Mouse (Mus musculus) spleen, adult 2 months (tissue): Measurements from ENCODE around the gene Pgghg.

ENCODE experiments used
- CTCF ChIP-seq: fragments of 200-500 bp; IDR thresholded peaks from 2 replicates; pipeline ENCODE4 v1.5.1; 2011; ENCODE audit warnings: mild to moderate bottlenecking, inconsistent platforms; ENCODE audit not compliant: insufficient read depth, insufficient read length, insufficient replicate concordance; ENCODE audit errors: extremely low read depth
- POLR2A ChIP-seq: fragments of 200-500 bp; IDR thresholded peaks from 2 replicates; pipeline ENCODE4 v1.6.1; 2011; ENCODE audit warnings: low read depth, low read length, inconsistent platforms

DNA sequence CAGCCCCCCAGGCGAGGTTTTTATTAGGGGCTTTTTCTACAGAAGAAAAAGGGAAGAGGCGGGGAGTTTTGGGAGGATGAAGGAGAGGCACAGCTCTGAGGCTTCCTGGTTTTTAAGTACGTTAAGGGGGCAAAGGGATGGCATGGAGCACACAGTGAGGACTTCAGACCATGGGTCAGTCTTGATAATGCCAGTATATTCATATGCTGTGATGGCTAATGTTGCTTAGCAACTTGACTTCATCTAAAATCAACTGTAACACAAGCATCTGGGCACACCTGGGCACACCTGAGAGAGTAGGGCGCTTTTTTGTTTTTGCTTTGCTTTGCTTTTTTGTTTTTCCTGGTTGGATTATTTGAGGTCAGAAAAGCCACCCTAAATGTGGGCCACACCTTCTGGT is 25.7 kb downstream of the Pgghg start, which contains the start of gene Ifitm1:
- TF ChIP-seq CTCF (no peak), POLR2A (no peak)
